Mouse (Mus musculus): ENCODE measurements at regions not wholly inside any gene's neighbourhood (a gene's known extent, or its start where the extent isn't known, plus 50 kb on each side); places are given as distances from the start of the nearest gene placed in this dataset.

- TF ChIP-seq CTCF (IDR thresholded peaks at IDR 0.05) (no peak), POLR2A (IDR thresholded peaks at IDR 0.05; ENCODE audit: insufficient read depth, low read depth, low read length) (no peak)
Measured at GRCm38 (mm10) chr11:71440392-71440791, 209.9 kb upstream of the Nlrp1b start.

All from heart, adult 2 months (tissue).